Mouse (Mus musculus): ENCODE measurements around the gene N4bp1. TPM values are rescaled to one million over a fixed set of nuclear protein-coding genes. Genes with fewer than 3 reads are reported as not detected.
A peak's percentile ranks its signal among the peaks of the same experiment; 100 is the strongest.

Gene N4bp1
- polyA plus RNA-seq, 1 experiment from 2014 or later: 13.1 TPM

GRCm38 (mm10) chr8:86768499-86768898 is 116.6 kb downstream of the N4bp1 start:
- no peaks in the 10 kb centered on the region for H3K9me3 ChIP-seq (ENCODE audit: control insufficient read depth, low read depth, low read length)
- H3K9ac ChIP-seq (replicated peaks; ENCODE audit: low read depth, low read length): no peak overlapping the region
- H3K4me3 ChIP-seq (ENCODE audit: low read depth, low read length): no peak overlapping the region
- ATAC-seq (ENCODE audit: insufficient number of reproducible peaks, insufficient read depth, low FRiP score, low read depth): no peak
- no peaks in the 10 kb centered on the region for H3K36me3 ChIP-seq (ENCODE audit: control insufficient read depth, insufficient read depth, low read length)
- no peak overlapping the region for H3K27ac ChIP-seq (ENCODE audit: low read length)
- WGBS: 63% methylated on average over 5 of the region's 5 CpGs
- H3K4me1 ChIP-seq (ENCODE audit: control insufficient read depth, insufficient read depth, low read length): no peaks in the 10 kb centered on the region
- H3K4me2 ChIP-seq (replicated peaks; ENCODE audit: low read depth, low read length): no peak overlapping the region
- no peaks in the 10 kb centered on the region for H3K27me3 ChIP-seq (ENCODE audit: control insufficient read depth, insufficient read depth, low read length)

- Histone ChIP-seq H3K27me3 (ENCODE audit: control insufficient read depth, insufficient read depth, low read length) (no peaks in the 10 kb centered on the region), H3K9ac (replicated peaks; ENCODE audit: low read depth, low read length) (no peak overlapping the region), H3K4me1 (ENCODE audit: control insufficient read depth, insufficient read depth, low read length) (no peaks in the 10 kb centered on the region), H3K9me3 (ENCODE audit: control insufficient read depth, low read depth, low read length) (no peaks in the 10 kb centered on the region), H3K4me3 (ENCODE audit: low read depth, low read length) (no peak overlapping the region), H3K36me3 (ENCODE audit: control insufficient read depth, insufficient read depth, low read length) (no peaks in the 10 kb centered on the region), H3K4me2 (replicated peaks; ENCODE audit: low read depth, low read length) (no peak overlapping the region), H3K27ac (ENCODE audit: low read length) (no peak overlapping the region)
- 88% methylated on average over 9 of the region's 9 CpGs for WGBS
- ATAC-seq (ENCODE audit: insufficient number of reproducible peaks, insufficient read depth, low FRiP score, low read depth): no peak
Observed at GRCm38 (mm10) chr8:86766548-86767211, 118.4 kb downstream of the N4bp1 start.

- H3K27ac ChIP-seq (ENCODE audit: low read length): no peak overlapping the region
Observed at GRCm38 (mm10) chr8:86765669-86766068, 119.4 kb downstream of the N4bp1 start.

GRCm38 (mm10) chr8:86765155-86765554 is 119.9 kb downstream of the N4bp1 start:
- 88% methylated on average over 10 of the region's 10 CpGs for WGBS
- H3K4me3 ChIP-seq (ENCODE audit: low read depth, low read length): no peak overlapping the region
- H3K36me3 ChIP-seq (ENCODE audit: control insufficient read depth, insufficient read depth, low read length): no peaks in the 10 kb centered on the region
- no peak overlapping the region for H3K9ac ChIP-seq (replicated peaks; ENCODE audit: low read depth, low read length)
- no peaks in the 10 kb centered on the region for H3K9me3 ChIP-seq (ENCODE audit: control insufficient read depth, low read depth, low read length)
- no peak overlapping the region for H3K4me2 ChIP-seq (replicated peaks; ENCODE audit: low read depth, low read length)
- no peak for ATAC-seq (ENCODE audit: insufficient number of reproducible peaks, insufficient read depth, low FRiP score, low read depth)
- no peaks in the 10 kb centered on the region for H3K27me3 ChIP-seq (ENCODE audit: control insufficient read depth, insufficient read depth, low read length)
- no peaks in the 10 kb centered on the region for H3K4me1 ChIP-seq (ENCODE audit: control insufficient read depth, insufficient read depth, low read length)
- H3K27ac ChIP-seq (ENCODE audit: low read length): no peak overlapping the region

More at GRCm38 (mm10) chr8:86765669-86766068, 119.4 kb downstream of the N4bp1 start:
- no peaks in the 10 kb centered on the region for H3K4me1 ChIP-seq (ENCODE audit: control insufficient read depth, insufficient read depth, low read length)
- H3K27me3 ChIP-seq (ENCODE audit: control insufficient read depth, insufficient read depth, low read length): no peaks in the 10 kb centered on the region
- ATAC-seq (ENCODE audit: insufficient number of reproducible peaks, insufficient read depth, low FRiP score, low read depth): no peak
- no peak overlapping the region for H3K9ac ChIP-seq (replicated peaks; ENCODE audit: low read depth, low read length)
- 82% methylated on average over 8 of the region's 8 CpGs for WGBS
- H3K36me3 ChIP-seq (ENCODE audit: control insufficient read depth, insufficient read depth, low read length): no peaks in the 10 kb centered on the region
- H3K9me3 ChIP-seq (ENCODE audit: control insufficient read depth, low read depth, low read length): no peaks in the 10 kb centered on the region
- no peak overlapping the region for H3K4me3 ChIP-seq (ENCODE audit: low read depth, low read length)
- no peak overlapping the region for H3K4me2 ChIP-seq (replicated peaks; ENCODE audit: low read depth, low read length)

GRCm38 (mm10) chr8:86762806-86763205 is 122.3 kb downstream of the N4bp1 start:
- H3K4me2 ChIP-seq (replicated peaks; ENCODE audit: low read depth, low read length): no peak overlapping the region
- WGBS: 60% methylated on average over 5 of the region's 5 CpGs
- H3K9me3 ChIP-seq (ENCODE audit: control insufficient read depth, low read depth, low read length): no peaks in the 10 kb centered on the region
- ATAC-seq (ENCODE audit: insufficient number of reproducible peaks, insufficient read depth, low FRiP score, low read depth): no peak
- H3K9ac ChIP-seq (replicated peaks; ENCODE audit: low read depth, low read length): no peak overlapping the region
- H3K27ac ChIP-seq (ENCODE audit: low read length): no peak overlapping the region
- H3K4me3 ChIP-seq (ENCODE audit: low read depth, low read length): no peak overlapping the region
- H3K27me3 ChIP-seq (ENCODE audit: control insufficient read depth, insufficient read depth, low read length): no peaks in the 10 kb centered on the region
- H3K4me1 ChIP-seq (ENCODE audit: control insufficient read depth, insufficient read depth, low read length): no peaks in the 10 kb centered on the region
- no peaks in the 10 kb centered on the region for H3K36me3 ChIP-seq (ENCODE audit: control insufficient read depth, insufficient read depth, low read length)

- Histone ChIP-seq H3K4me3 (ENCODE audit: low read depth, low read length) (no peak overlapping the region), H3K27ac (ENCODE audit: low read length) (no peak overlapping the region), H3K4me2 (replicated peaks; ENCODE audit: low read depth, low read length) (no peak overlapping the region), H3K36me3 (ENCODE audit: control insufficient read depth, insufficient read depth, low read length) (no peaks in the 10 kb centered on the region), H3K9ac (replicated peaks; ENCODE audit: low read depth, low read length) (no peak overlapping the region), H3K4me1 (ENCODE audit: control insufficient read depth, insufficient read depth, low read length) (no peaks in the 10 kb centered on the region), H3K9me3 (ENCODE audit: control insufficient read depth, low read depth, low read length) (no peaks in the 10 kb centered on the region), H3K27me3 (ENCODE audit: control insufficient read depth, insufficient read depth, low read length) (no peaks in the 10 kb centered on the region)
- 55% methylated on average over 6 of the region's 6 CpGs for WGBS
- no peak for ATAC-seq (ENCODE audit: insufficient number of reproducible peaks, insufficient read depth, low FRiP score, low read depth)
Observed at GRCm38 (mm10) chr8:86760746-86761145, 124.3 kb downstream of the N4bp1 start.

- no peaks in the 10 kb centered on the region for H3K36me3 ChIP-seq (ENCODE audit: control insufficient read depth, insufficient read depth, low read length)
- H3K4me2 ChIP-seq (replicated peaks; ENCODE audit: low read depth, low read length): no peak overlapping the region
- WGBS: 27% methylated on average over 4 of the region's 4 CpGs
- H3K4me3 ChIP-seq (ENCODE audit: low read depth, low read length): no peak overlapping the region
- peak; percentile 88 for ATAC-seq (ENCODE audit: insufficient number of reproducible peaks, insufficient read depth, low FRiP score, low read depth)
- H3K27me3 ChIP-seq (ENCODE audit: control insufficient read depth, insufficient read depth, low read length): no peaks in the 10 kb centered on the region
- no peak overlapping the region for H3K9ac ChIP-seq (replicated peaks; ENCODE audit: low read depth, low read length)
- no peak overlapping the region for H3K27ac ChIP-seq (ENCODE audit: low read length)
- no peaks in the 10 kb centered on the region for H3K9me3 ChIP-seq (ENCODE audit: control insufficient read depth, low read depth, low read length)
- no peaks in the 10 kb centered on the region for H3K4me1 ChIP-seq (ENCODE audit: control insufficient read depth, insufficient read depth, low read length)
Observed at GRCm38 (mm10) chr8:86759090-86759491, 126.0 kb downstream of the N4bp1 start.

GRCm38 (mm10) chr8:86758651-86759050 is 126.4 kb downstream of the N4bp1 start:
- H3K36me3 ChIP-seq (ENCODE audit: control insufficient read depth, insufficient read depth, low read length): no peaks in the 10 kb centered on the region
- H3K9me3 ChIP-seq (ENCODE audit: control insufficient read depth, low read depth, low read length): no peaks in the 10 kb centered on the region
- no peak overlapping the region for H3K4me2 ChIP-seq (replicated peaks; ENCODE audit: low read depth, low read length)
- no peak overlapping the region for H3K27ac ChIP-seq (ENCODE audit: low read length)
- WGBS: 65% methylated on average over 3 of the region's 3 CpGs
- no peaks in the 10 kb centered on the region for H3K4me1 ChIP-seq (ENCODE audit: control insufficient read depth, insufficient read depth, low read length)
- 0 out of 2 replicates have a peak, but pooled peaks have one; percentile 57 for ATAC-seq (ENCODE audit: insufficient number of reproducible peaks, insufficient read depth, low FRiP score, low read depth)
- H3K4me3 ChIP-seq (ENCODE audit: low read depth, low read length): no peak overlapping the region
- H3K9ac ChIP-seq (replicated peaks; ENCODE audit: low read depth, low read length): no peak overlapping the region
- no peaks in the 10 kb centered on the region for H3K27me3 ChIP-seq (ENCODE audit: control insufficient read depth, insufficient read depth, low read length)
